Mouse (Mus musculus) mesoderm, embryonic 11.5 days (tissue): ENCODE measurements around the gene Bnip3.

Experiments
- DNase-seq: peaks from one replicate; pipeline ENCODE4 v3.0.0-alpha.2; 2012; ENCODE audit warnings: low read depth, low spot score

Gene Bnip3

GRCm38 (mm10) chr7:138909277-138910192, at the start of gene Bnip3:
Gene Bnip3 (minus strand): TSS chr7:138909519.
- DNase-seq, result peak; percentile 93

GRCm38 (mm10) chr7:138957106-138957505, 47.8 kb upstream of the Bnip3 start:
- no peak for DNase-seq

DNA sequence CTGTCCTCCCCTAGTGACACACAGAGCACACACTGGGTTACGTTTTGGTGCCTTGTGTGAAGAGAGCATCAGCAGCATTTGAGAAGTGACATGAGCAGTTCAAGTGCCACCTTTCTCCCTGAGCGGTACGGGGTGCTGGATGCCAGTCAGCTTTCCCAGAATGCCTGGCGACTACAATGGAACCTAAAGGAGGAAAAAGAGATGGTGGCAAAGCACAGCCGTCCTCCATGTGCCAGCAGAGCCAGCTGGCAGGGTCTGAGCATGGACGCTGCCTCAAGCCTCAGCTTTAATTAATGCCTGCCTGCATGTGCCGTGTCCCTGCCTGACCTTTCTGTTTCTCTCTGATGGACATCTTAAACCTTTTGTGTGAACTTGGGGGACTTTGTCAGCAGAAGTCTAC, 46.5 kb upstream of the Bnip3 start:
- DNase-seq, result no peak

DNA sequence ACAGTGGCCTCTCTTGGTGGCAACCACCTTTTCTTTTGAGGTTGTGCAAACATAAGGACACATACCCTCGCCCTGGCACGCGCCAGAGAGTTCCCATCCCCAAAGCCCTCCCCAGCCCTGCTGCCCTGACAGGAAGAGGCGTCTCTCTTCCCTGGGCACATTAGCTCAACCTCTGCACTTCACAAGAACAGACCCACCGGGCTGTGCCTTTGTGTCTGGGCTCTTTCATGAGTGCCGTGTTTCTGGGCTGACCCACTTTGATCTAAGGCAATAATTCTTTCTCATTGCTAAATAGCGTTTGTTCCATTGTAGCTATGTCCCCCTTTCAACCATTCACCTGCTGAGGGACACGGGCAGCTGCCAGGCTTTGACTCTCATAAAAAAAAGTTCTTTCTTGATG, 39.0 kb upstream of the Bnip3 start:
- DNase-seq, result no peak

DNA sequence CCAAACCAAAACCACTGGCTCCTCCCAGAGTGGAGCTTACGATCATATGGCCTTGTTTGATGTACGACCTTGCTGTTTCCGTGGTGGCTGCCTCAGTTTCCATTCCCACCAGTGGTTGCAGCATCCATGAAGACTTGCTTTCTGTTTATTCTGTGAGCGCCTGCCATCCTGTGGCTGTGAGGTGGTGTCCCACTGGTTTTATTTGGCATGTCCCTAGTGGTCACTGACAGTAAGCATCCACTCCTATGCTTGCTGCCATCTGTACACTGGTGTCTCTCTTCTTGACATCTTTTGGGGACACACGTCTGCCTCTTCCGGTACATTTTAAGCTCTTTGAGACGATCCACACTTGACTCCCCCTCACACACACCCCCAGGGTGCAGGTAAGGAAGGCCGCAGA, 38.4 kb upstream of the Bnip3 start:
- no peak for DNase-seq

GRCm38 (mm10) chr7:138945668-138946067, 36.3 kb upstream of the Bnip3 start:
- DNase-seq, result no peak

GRCm38 (mm10) chr7:138942301-138942700, 33.0 kb upstream of the Bnip3 start:
- DNase-seq, result no peak

DNA sequence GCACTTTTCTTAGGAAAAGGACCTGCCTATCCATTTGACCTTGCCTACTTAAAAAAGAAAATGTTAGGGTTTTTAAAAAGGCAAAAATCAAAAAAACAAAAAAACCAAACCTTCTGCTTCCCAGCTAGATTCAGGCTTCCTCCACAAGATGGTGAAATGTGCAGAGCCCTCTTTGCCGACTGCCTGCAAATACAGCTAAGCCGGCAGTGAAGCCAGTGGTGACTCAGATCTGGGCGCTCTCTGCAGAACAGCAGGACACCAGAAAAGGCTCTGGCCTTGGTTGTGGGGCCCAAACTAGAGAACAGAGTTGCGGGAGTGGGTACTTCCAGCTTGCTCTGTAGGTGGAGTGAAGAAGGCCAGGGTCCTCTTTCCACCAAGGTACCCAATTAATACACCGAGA, 32.3 kb upstream of the Bnip3 start:
- DNase-seq, result no peak

- DNase-seq, result no peak
Observed at GRCm38 (mm10) chr7:138940612-138941461, 31.5 kb upstream of the Bnip3 start, which contains the start of gene Jakmip3. Gene Jakmip3 (plus strand): TSS chr7:138940730.

- peak; percentile 36 for DNase-seq
Observed at GRCm38 (mm10) chr7:138940256-138940611, 30.9 kb upstream of the Bnip3 start.

GRCm38 (mm10) chr7:138938991-138939390, 29.7 kb upstream of the Bnip3 start:
- DNase-seq, result no peak

DNA sequence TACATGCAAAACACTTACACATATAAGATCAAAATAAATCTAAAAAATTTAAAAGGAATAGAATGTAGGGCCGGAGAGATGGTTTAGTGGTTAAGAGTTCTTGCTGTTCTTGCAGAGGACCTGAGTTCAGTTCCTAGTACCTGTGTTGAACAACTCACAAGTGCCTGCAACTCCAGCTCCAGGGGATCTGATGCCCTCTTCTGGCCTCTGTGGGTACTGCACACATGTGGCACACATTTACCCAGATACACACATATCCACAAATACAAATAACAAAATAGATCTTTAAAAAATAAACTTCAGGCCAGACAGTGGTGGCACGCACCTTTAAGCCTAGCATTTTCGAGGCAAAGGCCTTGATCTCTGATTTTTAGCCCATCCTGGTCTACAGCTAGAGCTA, 25.2 kb upstream of the Bnip3 start:
- no peak for DNase-seq

DNA sequence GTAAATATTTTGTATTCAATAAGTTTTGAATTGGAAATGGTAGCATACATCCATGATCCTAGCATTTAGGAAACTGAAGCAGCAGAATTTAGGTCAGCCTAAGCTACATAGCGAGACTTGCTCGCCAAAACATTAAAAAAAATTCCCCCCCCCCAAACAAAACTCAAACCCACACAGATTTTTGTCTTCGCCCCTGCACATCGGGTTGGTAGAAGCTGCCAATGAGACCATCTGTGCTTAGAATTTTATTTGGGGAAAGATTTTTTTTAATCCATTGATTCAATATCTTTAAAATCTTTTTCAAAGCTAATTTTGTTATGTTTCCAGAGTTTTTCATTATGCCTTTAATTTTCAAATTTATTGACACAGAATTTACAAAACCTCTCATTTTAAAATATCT, 19.1 kb upstream of the Bnip3 start:
- DNase-seq, result no peak

DNA sequence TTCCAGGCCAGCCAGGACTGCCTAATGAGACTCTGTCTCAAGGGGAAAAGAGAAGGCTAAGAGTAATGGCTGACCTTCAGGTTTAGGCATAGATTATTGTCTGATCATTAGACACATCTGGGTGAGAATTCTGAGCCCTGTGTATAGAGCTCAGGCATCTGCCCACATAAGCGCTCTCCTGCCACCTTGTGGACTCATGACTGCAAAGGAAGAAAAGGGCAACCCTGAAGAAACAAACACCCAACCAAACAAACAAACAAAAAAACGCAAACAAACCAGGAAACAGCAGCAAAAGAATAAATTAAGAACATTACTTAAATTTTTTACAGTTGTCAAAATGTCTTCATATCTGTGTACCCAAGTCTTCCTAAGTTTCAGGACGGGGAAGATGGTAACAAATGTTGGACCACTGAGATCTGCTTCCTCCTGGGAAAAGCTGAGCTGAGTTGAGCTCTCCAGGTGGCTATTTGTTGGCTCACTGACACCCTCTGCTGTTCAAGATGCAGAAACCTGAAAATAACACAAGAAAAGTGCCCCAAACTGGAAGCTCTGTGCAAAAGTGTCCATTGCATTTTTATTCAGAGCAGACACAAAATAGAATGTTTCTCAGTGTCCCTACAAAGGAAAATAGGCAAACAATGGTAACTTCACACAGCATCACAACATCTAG, 14.6 kb upstream of the Bnip3 start:
- peak; percentile 35 for DNase-seq

DNA sequence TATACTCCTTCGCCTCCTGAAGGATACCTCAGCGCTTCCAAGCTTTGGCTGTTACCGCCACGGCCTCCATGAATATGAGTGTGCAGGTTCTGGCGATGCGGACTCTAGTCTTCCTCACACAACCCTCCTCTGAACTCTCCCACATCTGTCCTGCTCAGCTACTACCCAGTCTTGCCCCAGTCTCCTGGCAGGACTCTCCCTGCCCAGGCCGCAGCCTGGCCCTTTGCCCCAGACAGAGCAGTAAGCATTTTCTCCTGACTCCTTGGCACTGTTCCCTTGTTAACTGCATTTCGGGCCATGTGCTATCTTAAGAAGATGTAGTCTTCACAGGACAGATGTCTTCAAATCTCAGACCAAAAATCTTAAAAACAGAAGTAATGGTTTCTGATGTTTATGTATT, 12.3 kb upstream of the Bnip3 start:
- DNase-seq, result no peak

- DNase-seq, result peak; percentile 45
Observed at GRCm38 (mm10) chr7:138919156-138919944, 10.0 kb upstream of the Bnip3 start.

DNA sequence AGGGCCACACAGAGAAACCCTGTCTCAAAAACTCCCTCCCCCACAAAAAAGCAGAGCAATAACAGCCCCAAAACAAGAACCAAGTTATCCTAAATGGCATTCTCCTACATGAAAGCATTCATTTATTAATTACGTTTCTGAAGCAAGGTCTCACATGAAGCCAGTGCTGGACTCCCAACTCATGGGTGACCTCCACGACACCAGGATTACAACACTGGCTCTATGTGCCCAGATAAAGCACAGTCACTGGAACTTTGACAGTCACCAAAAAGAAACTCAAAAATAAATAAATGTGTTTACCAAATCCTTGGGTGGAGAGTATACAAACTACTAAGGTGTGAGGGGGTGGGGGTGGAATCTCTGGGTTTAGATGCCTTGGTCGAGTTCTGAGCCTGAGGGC, 4.3 kb upstream of the Bnip3 start:
- no peak for DNase-seq

GRCm38 (mm10) chr7:138910193-138910562, 859 bp upstream of the Bnip3 start:
- DNase-seq, result no peak

GRCm38 (mm10) chr7:138908768-138909276, 497 bp downstream of the Bnip3 start:
- DNase-seq, result peak; percentile 11

- DNase-seq, result no peak
Observed at GRCm38 (mm10) chr7:138907976-138908375, 1.3 kb downstream of the Bnip3 start.

GRCm38 (mm10) chr7:138907043-138907442, 2.3 kb downstream of the Bnip3 start:
- peak; percentile 53 for DNase-seq
